Mouse (Mus musculus) forebrain, embryonic 15.5 days (tissue): Measurements from ENCODE around the gene Ptchd4. TPM values are rescaled to one million over a fixed set of nuclear protein-coding genes. Genes with fewer than 3 reads are reported as not detected.

Experiments
- ATAC-seq: fragments of 200-750 bp; cut with Nextera tagmentation; replicated peaks from 2 replicates; pipeline ENCODE4 v1.8.0; 2017; ENCODE audit warnings: mild to moderate bottlenecking, moderate TSS enrichment, moderate library complexity
- H3K27ac ChIP-seq: fragments of 300-500 bp; sonication (generic); replicated peaks from 2 replicates; pipeline ENCODE4 v1.5.1; 2015; ENCODE audit warnings: mild to moderate bottlenecking, inconsistent platforms
- H3K27me3 ChIP-seq: fragments of 300-500 bp; sonication (generic); 2 replicates; pipeline ENCODE4 v1.6.1; 2015; ENCODE audit warnings: inconsistent platforms
- H3K36me3 ChIP-seq: fragments of 300-500 bp; sonication (generic); 2 replicates; pipeline ENCODE4 v1.6.1; 2015; ENCODE audit warnings: mild to moderate bottlenecking, inconsistent platforms
- H3K4me1 ChIP-seq: fragments of 300-500 bp; sonication (generic); 2 replicates; pipeline ENCODE4 v1.6.1; 2015; ENCODE audit warnings: inconsistent platforms
- H3K4me2 ChIP-seq: fragments of 300-500 bp; sonication (generic); replicated peaks from 2 replicates; pipeline ENCODE4 v1.6.1; 2015; ENCODE audit warnings: mild to moderate bottlenecking, inconsistent platforms
- H3K4me3 ChIP-seq: fragments of 300-500 bp; sonication (generic); 2 replicates; pipeline ENCODE4 v1.5.1; 2015; ENCODE audit warnings: mild to moderate bottlenecking, inconsistent platforms
- H3K9ac ChIP-seq: fragments of 300-500 bp; sonication (generic); replicated peaks from 2 replicates; pipeline ENCODE4 v1.6.1; 2015; ENCODE audit warnings: mild to moderate bottlenecking, inconsistent platforms
- H3K9me3 ChIP-seq: fragments of 300-500 bp; sonication (generic); 2 replicates; pipeline ENCODE4 v1.6.1; 2016; ENCODE audit warnings: inconsistent platforms
- WGBS: fragments of 180-500 bp; shearing (Covaris S2); methylation state at CpG from one replicate; pipeline ENCODE4 v1.1.7; 2015; ENCODE audit warnings: mixed read lengths; 5-methylcytosine and 5-hydroxymethylcytosine counted together
- polyA plus RNA-seq: library from polyadenylated mRNA; unstranded; fragments of >200 nt; fragmentation: Nextera tagmentation; extraction: Ambion mirVana; gene quantifications from 2 replicates; pipeline ENCODE4 v1.2.1, GENCODE M21; 2015

Ptchd4 gene
- polyA plus RNA-seq, 1 experiment from 2014 or later = 5.9 TPM

DNA sequence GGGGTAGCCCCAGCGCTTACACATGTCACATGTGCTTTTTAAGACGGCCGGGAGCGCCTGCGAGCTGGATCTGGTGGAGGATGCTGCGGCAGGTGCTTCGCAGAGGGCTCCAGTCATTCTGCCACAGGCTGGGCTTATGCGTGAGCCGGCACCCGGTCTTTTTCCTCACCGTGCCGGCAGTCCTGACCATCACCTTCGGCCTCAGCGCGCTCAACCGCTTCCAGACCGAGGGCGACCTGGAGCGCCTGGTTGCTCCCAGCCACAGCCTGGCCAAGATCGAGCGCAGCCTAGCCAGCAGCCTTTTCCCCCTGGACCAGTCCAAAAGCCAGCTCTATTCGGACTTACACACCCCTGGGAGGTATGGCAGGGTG lies 850 bp downstream of the Ptchd4 start:
- no peaks in the 10 kb centered on the region for H3K27me3 ChIP-seq
- ATAC-seq = peak; percentile 85
- H3K9me3 ChIP-seq = no peaks in the 10 kb centered on the region
- peaks cover 7% of the 10 kb centered on the region for H3K4me1 ChIP-seq
- H3K4me2 ChIP-seq = peak overlapping the region; percentile 97
- under 1% methylated on average over 22 of the region's 22 CpGs for WGBS
- no peaks in the 10 kb centered on the region for H3K36me3 ChIP-seq
- H3K9ac ChIP-seq = peak overlapping the region; percentile 61
- peak overlapping the region; percentile 62 for H3K4me3 ChIP-seq
- H3K27ac ChIP-seq = peak overlapping the region; percentile 60

- ATAC-seq = no peak
Measured at GRCm38 (mm10) chr17:42335787-42336186, 20.0 kb downstream of the Ptchd4 start.

GRCm38 (mm10) chr17:42336571-42336970 lies 20.8 kb downstream of the Ptchd4 start:
- no peak for ATAC-seq

More at GRCm38 (mm10) chr17:42335787-42336186, 20.0 kb downstream of the Ptchd4 start:
- Histone ChIP-seq H3K36me3 (no peaks in the 10 kb centered on the region), H3K4me1 (no peaks in the 10 kb centered on the region), H3K4me2 (no peak overlapping the region), H3K4me3 (no peak overlapping the region), H3K27me3 (no peaks in the 10 kb centered on the region), H3K9ac (no peak overlapping the region), H3K9me3 (no peaks in the 10 kb centered on the region), H3K27ac (no peak overlapping the region)

DNA sequence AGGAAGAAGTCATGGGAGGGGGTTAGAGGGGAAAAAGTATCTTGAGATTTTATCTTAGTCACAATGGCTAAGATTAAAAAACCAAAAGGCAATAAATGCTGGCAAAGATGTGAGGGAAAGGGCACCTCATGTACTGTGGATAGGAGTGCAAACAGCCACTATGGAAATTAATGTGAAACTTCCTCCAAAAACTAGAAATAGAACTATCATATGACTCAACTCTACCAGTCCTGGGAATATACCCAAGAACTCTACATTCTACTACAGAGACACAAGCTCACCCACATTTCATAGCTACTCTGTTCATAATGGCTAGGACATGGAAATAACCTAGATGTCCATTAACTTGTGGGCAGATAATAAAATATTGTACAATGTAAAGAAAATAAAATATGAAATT lies 30.3 kb downstream of the Ptchd4 start:
- Histone ChIP-seq H3K27ac (no peak overlapping the region), H3K4me2 (no peak overlapping the region), H3K4me3 (no peak overlapping the region), H3K9ac (no peak overlapping the region), H3K27me3 (no peaks in the 10 kb centered on the region), H3K36me3 (no peaks in the 10 kb centered on the region), H3K4me1 (no peaks in the 10 kb centered on the region), H3K9me3 (no peaks in the 10 kb centered on the region)
- ATAC-seq = no peak

More at GRCm38 (mm10) chr17:42336571-42336970, 20.8 kb downstream of the Ptchd4 start:
- H3K4me2 ChIP-seq = no peak overlapping the region
- H3K27ac ChIP-seq = no peak overlapping the region
- H3K36me3 ChIP-seq = no peaks in the 10 kb centered on the region
- H3K4me1 ChIP-seq = no peaks in the 10 kb centered on the region
- 82% methylated on average over 6 of the region's 6 CpGs for WGBS
- no peak overlapping the region for H3K4me3 ChIP-seq
- H3K27me3 ChIP-seq = no peaks in the 10 kb centered on the region
- H3K9me3 ChIP-seq = no peaks in the 10 kb centered on the region
- no peak overlapping the region for H3K9ac ChIP-seq

- Histone ChIP-seq H3K9me3 (no peaks in the 10 kb centered on the region), H3K4me2 (no peak overlapping the region), H3K27me3 (no peaks in the 10 kb centered on the region), H3K4me1 (no peaks in the 10 kb centered on the region), H3K4me3 (no peak overlapping the region), H3K27ac (no peak overlapping the region), H3K36me3 (no peaks in the 10 kb centered on the region), H3K9ac (no peak overlapping the region)
- ATAC-seq = no peak
- 55% methylated on average over 1 of the region's 1 CpGs for WGBS
Measured at GRCm38 (mm10) chr17:42358481-42358880, 42.7 kb downstream of the Ptchd4 start.

- H3K4me3 ChIP-seq = no peak overlapping the region
Measured at GRCm38 (mm10) chr17:42363085-42363710, 47.5 kb downstream of the Ptchd4 start.

GRCm38 (mm10) chr17:42364716-42365115 lies 49.0 kb downstream of the Ptchd4 start:
- Histone ChIP-seq H3K27ac (no peak overlapping the region), H3K36me3 (no peaks in the 10 kb centered on the region), H3K4me1 (no peaks in the 10 kb centered on the region), H3K4me2 (no peak overlapping the region), H3K4me3 (no peak overlapping the region), H3K9me3 (no peaks in the 10 kb centered on the region), H3K9ac (no peak overlapping the region), H3K27me3 (no peaks in the 10 kb centered on the region)
- ATAC-seq = no peak
- 24% methylated on average over 1 of the region's 1 CpGs for WGBS

More at GRCm38 (mm10) chr17:42363085-42363710, 47.5 kb downstream of the Ptchd4 start:
- Histone ChIP-seq H3K36me3 (no peaks in the 10 kb centered on the region), H3K4me2 (no peak overlapping the region), H3K27ac (no peak overlapping the region), H3K27me3 (no peaks in the 10 kb centered on the region), H3K9me3 (no peaks in the 10 kb centered on the region), H3K4me1 (no peaks in the 10 kb centered on the region), H3K9ac (no peak overlapping the region)
- WGBS = 79% methylated on average over 6 of the region's 6 CpGs
- no peak for ATAC-seq

GRCm38 (mm10) chr17:42374881-42375280 lies 59.1 kb downstream of the Ptchd4 start:
- Histone ChIP-seq H3K4me1 (no peaks in the 10 kb centered on the region), H3K9ac (no peak overlapping the region), H3K27ac (no peak overlapping the region), H3K4me2 (no peak overlapping the region), H3K27me3 (no peaks in the 10 kb centered on the region), H3K36me3 (no peaks in the 10 kb centered on the region), H3K4me3 (no peak overlapping the region), H3K9me3 (no peaks in the 10 kb centered on the region)
- 92% methylated on average over 4 of the region's 4 CpGs for WGBS
- ATAC-seq = no peak

- Histone ChIP-seq H3K4me2 (no peak overlapping the region), H3K4me3 (no peak overlapping the region), H3K36me3 (no peaks in the 10 kb centered on the region), H3K9me3 (no peaks in the 10 kb centered on the region), H3K27me3 (no peaks in the 10 kb centered on the region), H3K27ac (no peak overlapping the region), H3K4me1 (no peaks in the 10 kb centered on the region), H3K9ac (no peak overlapping the region)
- no peak for ATAC-seq
Measured at GRCm38 (mm10) chr17:42393086-42393485, 77.3 kb downstream of the Ptchd4 start.

DNA sequence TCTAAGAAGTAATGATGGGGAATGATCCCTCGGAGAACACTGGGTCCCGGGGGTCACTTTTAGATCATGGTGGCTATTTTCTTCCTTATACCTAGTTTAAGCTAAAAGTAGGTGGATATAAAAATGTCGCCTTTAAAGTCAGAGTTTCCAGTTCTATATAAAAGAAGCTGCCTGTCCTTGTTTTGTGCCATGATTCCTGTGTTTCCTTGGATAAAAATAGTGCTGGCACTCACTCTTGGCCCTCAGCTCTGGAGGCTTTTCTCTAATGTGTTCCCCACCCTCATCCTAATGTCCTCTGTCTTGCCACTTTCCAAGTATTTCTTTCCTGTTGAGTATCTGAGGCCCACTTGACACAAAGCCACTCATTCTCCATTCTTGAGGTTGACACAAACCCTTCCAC lies 79.6 kb downstream of the Ptchd4 start:
- Histone ChIP-seq H3K4me3 (no peak overlapping the region), H3K27me3 (no peaks in the 10 kb centered on the region), H3K4me1 (no peaks in the 10 kb centered on the region), H3K36me3 (no peaks in the 10 kb centered on the region), H3K9ac (no peak overlapping the region), H3K27ac (no peak overlapping the region), H3K4me2 (no peak overlapping the region), H3K9me3 (no peaks in the 10 kb centered on the region)
- 85% methylated on average over 3 of the region's 3 CpGs for WGBS
- no peak for ATAC-seq

DNA sequence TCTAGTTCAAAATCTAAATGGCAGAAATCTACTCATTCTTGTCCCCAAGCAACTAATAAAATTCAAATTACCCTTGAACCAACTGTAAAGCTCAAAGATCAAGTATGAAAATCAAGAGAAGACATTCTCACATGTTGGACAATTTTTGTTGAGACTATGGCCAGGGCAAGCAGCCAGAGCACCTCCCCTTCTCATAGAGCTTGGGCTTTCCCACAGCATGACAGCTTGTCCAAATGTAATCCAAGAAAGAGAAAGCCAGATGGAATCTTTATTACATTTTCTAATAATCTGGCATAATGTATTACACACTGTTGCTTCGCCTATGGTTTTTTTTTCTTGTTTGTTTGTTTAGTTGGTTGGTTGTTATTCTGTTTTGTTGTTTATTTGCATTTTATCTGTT lies 102.7 kb downstream of the Ptchd4 start:
- ATAC-seq = no peak
- Histone ChIP-seq H3K9ac (no peak overlapping the region), H3K4me1 (no peaks in the 10 kb centered on the region), H3K4me2 (no peak overlapping the region), H3K4me3 (no peak overlapping the region), H3K9me3 (no peaks in the 10 kb centered on the region), H3K27ac (no peak overlapping the region), H3K27me3 (no peaks in the 10 kb centered on the region), H3K36me3 (no peaks in the 10 kb centered on the region)
- 95% methylated on average over 1 of the region's 1 CpGs for WGBS

GRCm38 (mm10) chr17:42427961-42428360 lies 112.2 kb downstream of the Ptchd4 start:
- Histone ChIP-seq H3K4me3 (no peak overlapping the region), H3K27me3 (no peaks in the 10 kb centered on the region), H3K4me1 (no peaks in the 10 kb centered on the region), H3K9ac (no peak overlapping the region), H3K36me3 (no peaks in the 10 kb centered on the region), H3K27ac (no peak overlapping the region), H3K4me2 (no peak overlapping the region), H3K9me3 (no peaks in the 10 kb centered on the region)
- no peak for ATAC-seq
- 83% methylated on average over 1 of the region's 1 CpGs for WGBS

GRCm38 (mm10) chr17:42430380-42430779 lies 114.6 kb downstream of the Ptchd4 start:
- Histone ChIP-seq H3K9ac (no peak overlapping the region), H3K4me3 (no peak overlapping the region), H3K27ac (no peak overlapping the region), H3K4me1 (no peaks in the 10 kb centered on the region), H3K9me3 (no peaks in the 10 kb centered on the region), H3K27me3 (no peaks in the 10 kb centered on the region), H3K36me3 (no peaks in the 10 kb centered on the region), H3K4me2 (no peak overlapping the region)
- WGBS = 90% methylated on average over 2 of the region's 2 CpGs
- no peak for ATAC-seq
